Mouse (Mus musculus) neural tube, embryonic 15.5 days (tissue): ENCODE data around the gene Hand1. TPM values are rescaled to one million over a fixed set of nuclear protein-coding genes. Genes with fewer than 3 reads are reported as not detected.

Experiments used
- ATAC-seq: fragments of 200-750 bp; cut with Nextera tagmentation; 2 replicates; pipeline ENCODE4 v1.8.0; 2017; ENCODE audit warnings: mild to moderate bottlenecking, moderate TSS enrichment, moderate library complexity; ENCODE audit not compliant: low FRiP score
- H3K27ac ChIP-seq: fragments of 300-500 bp; sonication (generic); replicated peaks from 2 replicates; pipeline ENCODE4 v1.5.1; 2015; ENCODE audit warnings: mild to moderate bottlenecking, inconsistent platforms
- H3K27me3 ChIP-seq: fragments of 300-500 bp; sonication (generic); replicated peaks from 2 replicates; pipeline ENCODE4 v1.6.1; 2015; ENCODE audit warnings: inconsistent platforms
- H3K36me3 ChIP-seq: fragments of 300-500 bp; sonication (generic); 2 replicates; pipeline ENCODE4 v1.6.1; 2015; ENCODE audit warnings: inconsistent platforms
- H3K4me1 ChIP-seq: fragments of 300-500 bp; sonication (generic); 2 replicates; pipeline ENCODE4 v1.6.1; 2015; ENCODE audit warnings: inconsistent platforms
- H3K4me2 ChIP-seq: fragments of 300-500 bp; sonication (generic); 2 replicates; pipeline ENCODE4 v1.6.1; 2015; ENCODE audit warnings: inconsistent platforms, mild to moderate bottlenecking, moderate library complexity
- H3K4me3 ChIP-seq: fragments of 300-500 bp; sonication (generic); replicated peaks from 2 replicates; pipeline ENCODE4 v1.5.1; 2015; ENCODE audit warnings: mild to moderate bottlenecking, inconsistent platforms
- H3K9ac ChIP-seq: fragments of 300-500 bp; sonication (generic); replicated peaks from 2 replicates; pipeline ENCODE4 v1.6.1; 2015; ENCODE audit warnings: mild to moderate bottlenecking, inconsistent platforms
- H3K9me3 ChIP-seq: fragments of 300-500 bp; sonication (generic); replicated peaks from 2 replicates; pipeline ENCODE4 v1.6.1; 2016; ENCODE audit warnings: inconsistent platforms
- WGBS: fragments of 180-500 bp; shearing (Covaris S2); methylation state at CpG from one replicate; pipeline ENCODE4 v1.1.7; 2015; ENCODE audit warnings: mixed read lengths; 5-methylcytosine and 5-hydroxymethylcytosine counted together
- polyA plus RNA-seq: library from polyadenylated mRNA; unstranded; fragments of >200 nt; fragmentation: Nextera tagmentation; extraction: Ambion mirVana; gene quantifications from 2 replicates; pipeline ENCODE4 v1.2.1, GENCODE M21; 2015

The Hand1 gene
- 4.2 TPM in 1 of 2 replicates, not detected in the other for polyA plus RNA-seq

- Histone ChIP-seq H3K4me1 (peaks cover 34% of the 10 kb centered on the region), H3K27me3 (peaks cover 85% of the 10 kb centered on the region), H3K27ac (no peak within 1 kb of the TSS), H3K9me3 (no peaks in the 10 kb centered on the region), H3K4me2 (0 out of 2 replicates have a peak within 1 kb of the TSS, but pooled peaks have one; percentile 1), H3K9ac (no peak within 1 kb of the TSS), H3K4me3 (no peak within 1 kb of the TSS), H3K36me3 (no peaks in the 10 kb centered on the region)
- no peak for ATAC-seq
- WGBS: 6% methylated on average over 23 of the region's 23 CpGs
Measured at GRCm38 (mm10) chr11:57832552-57833201, at the start of gene Hand1. TSS of gene Hand1 (minus strand) at chr11:57832818.

- no peaks in the 10 kb centered on the region for H3K4me1 ChIP-seq
- H3K27ac ChIP-seq: no peak overlapping the region
- no peak for ATAC-seq
- 80% methylated on average over 2 of the region's 2 CpGs for WGBS
- H3K36me3 ChIP-seq: no peaks in the 10 kb centered on the region
- no peak overlapping the region for H3K4me2 ChIP-seq
- H3K9me3 ChIP-seq: no peaks in the 10 kb centered on the region
- H3K9ac ChIP-seq: no peak overlapping the region
- H3K4me3 ChIP-seq: no peak overlapping the region
- no peaks in the 10 kb centered on the region for H3K27me3 ChIP-seq
Measured at GRCm38 (mm10) chr11:57876157-57876556, 43.5 kb upstream of the Hand1 start.

- no peaks in the 10 kb centered on the region for H3K36me3 ChIP-seq
- no peak overlapping the region for H3K9ac ChIP-seq
- no peak overlapping the region for H3K4me2 ChIP-seq
- no peak overlapping the region for H3K4me3 ChIP-seq
- H3K9me3 ChIP-seq: no peaks in the 10 kb centered on the region
- H3K4me1 ChIP-seq: no peaks in the 10 kb centered on the region
- no peak overlapping the region for H3K27ac ChIP-seq
- no peaks in the 10 kb centered on the region for H3K27me3 ChIP-seq
- ATAC-seq: no peak
- 60% methylated on average over 3 of the region's 3 CpGs for WGBS
Measured at GRCm38 (mm10) chr11:57873014-57873413, 40.4 kb upstream of the Hand1 start.

GRCm38 (mm10) chr11:57868753-57869460, 36.3 kb upstream of the Hand1 start:
- no peak overlapping the region for H3K9ac ChIP-seq
- no peaks in the 10 kb centered on the region for H3K4me1 ChIP-seq
- no peaks in the 10 kb centered on the region for H3K36me3 ChIP-seq
- H3K4me2 ChIP-seq: no peak overlapping the region
- WGBS: 60% methylated on average over 9 of the region's 9 CpGs
- H3K27ac ChIP-seq: no peak overlapping the region
- H3K27me3 ChIP-seq: no peaks in the 10 kb centered on the region
- ATAC-seq: no peak
- no peak overlapping the region for H3K4me3 ChIP-seq
- no peaks in the 10 kb centered on the region for H3K9me3 ChIP-seq

GRCm38 (mm10) chr11:57866466-57866865, 33.8 kb upstream of the Hand1 start:
- H3K9ac ChIP-seq: no peak overlapping the region
- H3K27me3 ChIP-seq: no peaks in the 10 kb centered on the region
- ATAC-seq: no peak
- H3K4me3 ChIP-seq: no peak overlapping the region
- WGBS: 39% methylated on average over 7 of the region's 7 CpGs
- H3K4me1 ChIP-seq: no peaks in the 10 kb centered on the region
- H3K4me2 ChIP-seq: no peak overlapping the region
- no peaks in the 10 kb centered on the region for H3K9me3 ChIP-seq
- no peaks in the 10 kb centered on the region for H3K36me3 ChIP-seq
- H3K27ac ChIP-seq: no peak overlapping the region

- 66% methylated on average over 8 of the region's 8 CpGs for WGBS
- Histone ChIP-seq H3K27me3 (no peaks in the 10 kb centered on the region), H3K9me3 (no peaks in the 10 kb centered on the region), H3K4me1 (no peaks in the 10 kb centered on the region), H3K4me2 (no peak overlapping the region), H3K9ac (no peak overlapping the region), H3K36me3 (no peaks in the 10 kb centered on the region), H3K27ac (no peak overlapping the region), H3K4me3 (no peak overlapping the region)
- ATAC-seq: no peak
Measured at GRCm38 (mm10) chr11:57864577-57864976, 32.0 kb upstream of the Hand1 start.

GRCm38 (mm10) chr11:57862088-57862487, 29.5 kb upstream of the Hand1 start:
- Histone ChIP-seq H3K9ac (no peak overlapping the region), H3K27me3 (no peaks in the 10 kb centered on the region), H3K4me2 (no peak overlapping the region), H3K4me3 (no peak overlapping the region), H3K36me3 (no peaks in the 10 kb centered on the region), H3K27ac (no peak overlapping the region), H3K9me3 (no peaks in the 10 kb centered on the region), H3K4me1 (no peaks in the 10 kb centered on the region)
- ATAC-seq: no peak
- WGBS: 90% methylated on average over 7 of the region's 7 CpGs

GRCm38 (mm10) chr11:57857709-57858108, 25.1 kb upstream of the Hand1 start:
- H3K4me1 ChIP-seq: no peaks in the 10 kb centered on the region

GRCm38 (mm10) chr11:57853571-57853970, 21.0 kb upstream of the Hand1 start:
- H3K9ac ChIP-seq: no peak overlapping the region
- no peak overlapping the region for H3K27ac ChIP-seq
- 78% methylated on average over 6 of the region's 6 CpGs for WGBS
- H3K4me3 ChIP-seq: no peak overlapping the region
- no peaks in the 10 kb centered on the region for H3K9me3 ChIP-seq
- 0 out of 2 replicates have a peak, but pooled peaks cover 3% of the 10 kb centered on the region for H3K27me3 ChIP-seq
- H3K36me3 ChIP-seq: no peaks in the 10 kb centered on the region
- ATAC-seq: no peak
- no peaks in the 10 kb centered on the region for H3K4me1 ChIP-seq
- H3K4me2 ChIP-seq: no peak overlapping the region

More at GRCm38 (mm10) chr11:57857709-57858108, 25.1 kb upstream of the Hand1 start:
- H3K36me3 ChIP-seq: no peaks in the 10 kb centered on the region
- H3K27me3 ChIP-seq: no peaks in the 10 kb centered on the region
- no peak overlapping the region for H3K4me3 ChIP-seq
- H3K9me3 ChIP-seq: no peaks in the 10 kb centered on the region
- no peak for ATAC-seq
- H3K27ac ChIP-seq: no peak overlapping the region
- no peak overlapping the region for H3K4me2 ChIP-seq
- no peak overlapping the region for H3K9ac ChIP-seq
- WGBS: 63% methylated on average over 4 of the region's 4 CpGs

- 59% methylated on average over 3 of the region's 3 CpGs for WGBS
- no peak for ATAC-seq
- H3K4me1 ChIP-seq: no peaks in the 10 kb centered on the region
- no peak overlapping the region for H3K27ac ChIP-seq
- H3K4me2 ChIP-seq: no peak overlapping the region
- 0 out of 2 replicates have a peak, but pooled peaks cover 3% of the 10 kb centered on the region for H3K27me3 ChIP-seq
- H3K9ac ChIP-seq: no peak overlapping the region
- H3K4me3 ChIP-seq: no peak overlapping the region
- H3K9me3 ChIP-seq: no peaks in the 10 kb centered on the region
- H3K36me3 ChIP-seq: no peaks in the 10 kb centered on the region
Measured at GRCm38 (mm10) chr11:57850931-57851330, 18.3 kb upstream of the Hand1 start.

- no peaks in the 10 kb centered on the region for H3K36me3 ChIP-seq
- H3K27ac ChIP-seq: no peak overlapping the region
- no peak overlapping the region for H3K4me3 ChIP-seq
- 0 out of 2 replicates have a peak, but pooled peaks cover 3% of the 10 kb centered on the region for H3K27me3 ChIP-seq
- no peaks in the 10 kb centered on the region for H3K4me1 ChIP-seq
- WGBS: 68% methylated on average over 7 of the region's 7 CpGs
- no peak for ATAC-seq
- H3K9ac ChIP-seq: no peak overlapping the region
- H3K4me2 ChIP-seq: no peak overlapping the region
- H3K9me3 ChIP-seq: no peaks in the 10 kb centered on the region
Measured at GRCm38 (mm10) chr11:57850298-57850697, 17.7 kb upstream of the Hand1 start.

- Histone ChIP-seq H3K27me3 (peaks cover 11% of the 10 kb centered on the region), H3K27ac (no peak overlapping the region), H3K4me3 (no peak overlapping the region), H3K4me1 (no peaks in the 10 kb centered on the region), H3K36me3 (no peaks in the 10 kb centered on the region), H3K4me2 (no peak overlapping the region), H3K9ac (no peak overlapping the region), H3K9me3 (no peaks in the 10 kb centered on the region)
- 76% methylated on average over 7 of the region's 7 CpGs for WGBS
- no peak for ATAC-seq
Measured at GRCm38 (mm10) chr11:57847396-57847795, 14.8 kb upstream of the Hand1 start.
